Mouse (Mus musculus) G1E (cell line): ENCODE measurements around the gene Rnf181.

Experiments
- CTCF ChIP-seq: IDR thresholded peaks from 2 replicates; pipeline ENCODE4 v1.5.1; 2012; ENCODE audit warnings: low read depth, low read length, inconsistent platforms, mixed read lengths
- TAL1 ChIP-seq: conservative IDR thresholded peaks from 2 replicates; pipeline ENCODE4 v1.6.1; 2012; ENCODE audit warnings: low read depth, low read length, inconsistent platforms, mixed read lengths

DNA sequence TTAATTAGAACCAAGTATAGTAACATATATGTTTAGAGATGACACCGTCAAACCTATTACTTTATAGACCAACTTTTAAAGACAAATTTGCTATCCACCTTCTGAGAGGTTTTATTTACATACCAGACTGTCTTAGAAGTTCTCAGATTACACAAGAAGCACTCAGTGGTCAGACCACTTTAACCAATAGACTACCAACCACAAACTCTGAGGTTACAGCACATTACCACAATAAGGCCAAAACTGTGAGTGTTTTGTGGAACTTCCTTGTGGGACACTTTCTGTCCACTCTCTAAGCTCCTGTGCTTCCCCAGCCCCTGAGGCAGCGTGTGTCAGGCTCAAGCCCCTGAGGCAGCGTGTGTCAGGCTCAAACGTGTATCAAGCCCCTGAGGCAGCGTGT lies 37.7 kb downstream of the Rnf181 start:
- TF ChIP-seq CTCF, result no peak
- TF ChIP-seq TAL1, result no peak
